Mouse (Mus musculus): ENCODE results near the gene Micall1.

- TF ChIP-seq CTCF (IDR thresholded peaks at IDR 0.05; ENCODE audit: extremely low read depth, insufficient read depth, low read length) (no peak), POLR2A (IDR thresholded peaks at IDR 0.05; ENCODE audit: extremely low read depth, insufficient read depth, low read length) (no peak)
Measured at GRCm38 (mm10) chr15:79165140-79165539, 56.4 kb downstream of the Micall1 start, which contains the start of gene Sox10.
